Mouse (Mus musculus): ENCODE results near the gene Sorcs2. TPM values are rescaled to one million over a fixed set of nuclear protein-coding genes. Genes with fewer than 3 reads are reported as not detected.

Sorcs2 gene
- polyA plus RNA-seq, 1 experiment from 2014 or later, result 14.8 TPM

DNA sequence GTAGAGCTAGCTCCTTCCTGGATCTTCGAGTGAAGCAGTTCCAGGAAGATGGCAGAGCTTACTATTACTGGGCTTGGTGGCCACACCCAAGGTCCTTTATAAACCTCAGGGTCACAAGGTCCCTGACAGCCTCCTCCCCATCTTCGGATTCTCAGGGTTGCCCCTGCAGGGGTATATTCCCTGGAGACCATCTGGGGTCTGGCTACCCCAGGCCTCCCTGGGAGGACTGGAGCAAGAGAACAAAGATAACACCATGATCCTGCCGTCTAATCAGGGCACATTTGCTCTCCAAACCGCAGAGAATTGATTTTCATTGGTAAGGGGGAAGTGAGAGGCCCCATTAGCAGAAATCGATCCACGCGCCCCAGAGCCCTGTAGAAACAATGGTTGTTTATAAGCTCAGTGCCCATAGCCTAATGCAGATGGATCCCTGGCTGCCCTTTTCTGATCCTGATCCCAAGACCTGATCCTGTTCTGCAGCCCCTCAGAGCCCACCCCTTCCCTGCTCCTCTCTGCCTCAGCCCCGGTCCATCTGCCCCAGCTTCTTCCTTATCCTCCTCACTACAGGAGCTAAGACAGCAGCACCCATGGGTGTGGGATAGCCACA lies 243.0 kb downstream of the Sorcs2 start:
- H3K9ac ChIP-seq, result no peak overlapping the region
- no peaks in the 10 kb centered on the region for H3K36me3 ChIP-seq
- H3K4me2 ChIP-seq, result no peak overlapping the region
- no peaks in the 10 kb centered on the region for H3K27me3 ChIP-seq
- 21% methylated on average over 8 of the region's 8 CpGs for WGBS
- H3K4me3 ChIP-seq, result no peak overlapping the region
- H3K27ac ChIP-seq, result no peak overlapping the region
- H3K9me3 ChIP-seq, result no peaks in the 10 kb centered on the region
- H3K4me1 ChIP-seq, result peaks cover 17% of the 10 kb centered on the region
- ATAC-seq (ENCODE audit: insufficient number of reproducible peaks, insufficient read depth, low FRiP score, low TSS enrichment, low read depth), result no peak

DNA sequence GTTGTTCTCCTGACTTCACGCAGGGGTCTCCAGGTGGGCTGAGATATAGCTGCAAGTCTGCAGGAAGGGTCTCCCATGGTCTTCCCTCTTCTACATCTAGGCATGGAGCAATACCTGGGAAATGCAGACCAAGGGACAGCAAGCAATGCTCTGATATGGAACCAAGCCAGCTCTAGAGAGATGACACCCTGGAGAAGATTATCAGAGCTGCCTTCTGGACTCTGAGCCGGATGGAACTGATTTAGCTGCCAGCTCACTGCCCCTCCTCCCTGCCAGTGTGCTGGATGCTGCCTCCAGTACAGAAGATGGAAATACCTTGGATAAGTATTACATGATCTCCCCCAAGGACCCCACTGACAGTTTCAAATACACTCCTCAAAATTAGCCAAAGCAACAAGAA lies 244.7 kb downstream of the Sorcs2 start:
- Histone ChIP-seq H3K36me3 (no peaks in the 10 kb centered on the region), H3K9me3 (no peaks in the 10 kb centered on the region), H3K27ac (no peak overlapping the region), H3K4me3 (no peak overlapping the region), H3K9ac (no peak overlapping the region), H3K4me1 (peaks cover 20% of the 10 kb centered on the region), H3K4me2 (no peak overlapping the region), H3K27me3 (peaks cover 4% of the 10 kb centered on the region; the same call in 1 of the 2 replicates)
- 66% methylated on average over 2 of the region's 2 CpGs for WGBS
- ATAC-seq (ENCODE audit: insufficient number of reproducible peaks, insufficient read depth, low FRiP score, low TSS enrichment, low read depth), result no peak

DNA sequence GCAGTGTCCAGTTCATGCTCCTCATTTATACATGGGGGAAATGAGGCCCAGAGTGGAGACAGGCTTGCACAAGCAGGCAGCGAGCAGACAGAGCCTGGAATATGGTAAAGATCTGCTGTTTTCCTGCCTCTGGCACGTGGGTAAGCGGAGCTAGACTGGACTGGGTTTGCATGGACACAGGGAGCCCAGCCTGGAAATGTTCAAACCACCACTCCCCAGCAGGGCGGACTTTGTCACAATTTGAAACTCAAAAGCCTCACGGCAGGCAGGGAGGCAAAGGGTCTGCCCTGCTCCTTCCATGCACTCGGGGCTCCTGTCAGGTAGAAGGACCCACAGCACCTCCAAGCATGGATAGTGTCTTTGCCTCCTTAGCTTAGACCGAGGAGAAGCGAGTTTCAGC lies 246.9 kb downstream of the Sorcs2 start:
- peaks cover 19% of the 10 kb centered on the region for H3K4me1 ChIP-seq
- no peak overlapping the region for H3K27ac ChIP-seq
- WGBS, result 72% methylated on average over 8 of the region's 8 CpGs
- H3K9ac ChIP-seq, result no peak overlapping the region
- no peak overlapping the region for H3K4me2 ChIP-seq
- no peak for ATAC-seq (ENCODE audit: insufficient number of reproducible peaks, insufficient read depth, low FRiP score, low TSS enrichment, low read depth)
- no peaks in the 10 kb centered on the region for H3K9me3 ChIP-seq
- peaks cover 4% of the 10 kb centered on the region; the same call in 1 of the 2 replicates for H3K27me3 ChIP-seq
- H3K4me3 ChIP-seq, result no peak overlapping the region
- H3K36me3 ChIP-seq, result no peaks in the 10 kb centered on the region

DNA sequence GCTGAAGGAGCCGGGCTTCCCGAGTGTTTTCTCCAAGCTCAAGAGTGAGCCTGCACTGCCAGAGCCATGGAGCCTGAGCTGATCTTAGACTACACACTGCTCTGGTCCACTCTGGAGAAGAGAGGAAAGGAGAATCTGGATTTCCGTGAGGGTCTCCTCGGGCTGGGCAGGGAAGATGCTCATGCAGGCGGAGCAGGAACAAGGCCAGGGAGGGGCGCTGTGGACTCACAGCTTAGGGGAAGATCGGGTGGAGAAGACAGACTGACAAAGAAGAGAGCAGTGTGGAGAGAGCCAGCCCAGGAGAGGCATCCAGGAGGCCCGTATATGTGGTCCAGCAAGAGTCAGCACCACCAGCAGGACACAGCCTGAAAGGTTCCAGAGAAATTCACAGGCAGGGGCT lies 248.8 kb downstream of the Sorcs2 start:
- Histone ChIP-seq H3K9ac (no peak overlapping the region), H3K9me3 (no peaks in the 10 kb centered on the region), H3K36me3 (no peaks in the 10 kb centered on the region), H3K4me1 (peaks cover 11% of the 10 kb centered on the region; the same call in 1 of the 2 replicates), H3K27ac (no peak overlapping the region), H3K27me3 (peaks cover 4% of the 10 kb centered on the region; the same call in 1 of the 2 replicates), H3K4me2 (no peak overlapping the region), H3K4me3 (no peak overlapping the region)
- 54% methylated on average over 8 of the region's 8 CpGs for WGBS
- ATAC-seq (ENCODE audit: insufficient number of reproducible peaks, insufficient read depth, low FRiP score, low TSS enrichment, low read depth), result no peak

GRCm38 (mm10) chr5:36146589-36146988 lies 251.3 kb downstream of the Sorcs2 start:
- H3K4me3 ChIP-seq, result no peak overlapping the region
- no peaks in the 10 kb centered on the region for H3K9me3 ChIP-seq
- no peak overlapping the region for H3K4me2 ChIP-seq
- no peak for ATAC-seq (ENCODE audit: insufficient number of reproducible peaks, insufficient read depth, low FRiP score, low TSS enrichment, low read depth)
- H3K9ac ChIP-seq, result no peak overlapping the region
- WGBS, result 83% methylated on average over 2 of the region's 2 CpGs
- H3K36me3 ChIP-seq, result no peaks in the 10 kb centered on the region
- peaks cover 12% of the 10 kb centered on the region; the same call in 1 of the 2 replicates for H3K4me1 ChIP-seq
- no peak overlapping the region for H3K27ac ChIP-seq
- peaks cover 4% of the 10 kb centered on the region; the same call in 1 of the 2 replicates for H3K27me3 ChIP-seq

DNA sequence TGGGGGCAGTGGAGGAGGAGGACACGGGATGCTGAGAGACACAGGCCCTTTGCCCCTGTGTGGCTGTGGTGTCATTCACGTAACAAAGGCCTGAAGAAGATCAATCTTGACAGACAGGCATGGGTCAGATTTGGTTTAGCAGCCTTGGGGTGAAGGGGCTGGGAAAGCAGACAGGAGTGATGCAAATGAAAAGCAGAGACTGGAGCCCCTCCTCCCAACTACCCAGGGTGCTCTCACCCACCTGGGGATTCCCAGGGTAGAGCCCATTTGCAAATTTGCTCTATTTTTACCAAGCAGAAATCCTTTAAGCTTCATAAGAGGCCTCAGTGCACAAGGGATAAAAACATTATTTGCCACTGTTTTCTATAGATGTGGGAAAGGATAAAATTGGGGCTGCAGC lies 253.4 kb downstream of the Sorcs2 start:
- H3K4me1 ChIP-seq, result peaks cover 8% of the 10 kb centered on the region; the same call in 1 of the 2 replicates
- H3K9me3 ChIP-seq, result no peaks in the 10 kb centered on the region
- no peak overlapping the region for H3K4me2 ChIP-seq
- H3K27me3 ChIP-seq, result peaks cover 4% of the 10 kb centered on the region; the same call in 1 of the 2 replicates
- 43% methylated on average over 2 of the region's 2 CpGs for WGBS
- H3K36me3 ChIP-seq, result no peaks in the 10 kb centered on the region
- no peak overlapping the region for H3K27ac ChIP-seq
- no peak overlapping the region for H3K9ac ChIP-seq
- ATAC-seq (ENCODE audit: insufficient number of reproducible peaks, insufficient read depth, low FRiP score, low TSS enrichment, low read depth), result no peak
- H3K4me3 ChIP-seq, result no peak overlapping the region

DNA sequence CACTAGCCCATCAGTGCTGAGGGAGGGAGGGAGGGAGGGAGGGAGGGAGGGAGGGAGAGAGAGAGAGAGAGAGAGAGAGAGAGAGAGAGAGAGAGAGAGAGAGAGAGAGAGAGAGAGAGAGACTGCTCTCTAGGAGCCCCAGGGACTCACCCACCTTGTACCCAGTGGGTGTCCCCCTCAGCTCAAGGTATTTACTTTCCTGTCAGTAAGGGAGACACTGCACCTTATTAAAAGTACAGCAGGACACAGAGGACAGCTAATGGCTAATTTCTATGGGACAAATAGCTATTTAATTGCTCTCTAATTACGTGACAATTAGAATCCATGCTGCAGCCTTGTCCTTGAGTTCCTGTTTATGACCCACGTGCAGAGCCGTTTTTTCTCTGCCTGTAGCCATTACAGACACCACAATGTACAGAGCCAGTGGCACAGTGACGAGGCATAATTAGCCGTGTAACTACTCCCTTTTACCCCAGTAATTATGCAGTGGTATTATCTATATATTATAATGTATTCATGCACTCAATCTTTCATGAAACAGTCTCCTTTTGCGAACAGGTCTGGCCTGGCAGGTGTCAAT lies 256.2 kb downstream of the Sorcs2 start:
- ATAC-seq (ENCODE audit: insufficient number of reproducible peaks, insufficient read depth, low FRiP score, low TSS enrichment, low read depth), result no peak
- no peaks in the 10 kb centered on the region for H3K36me3 ChIP-seq
- whole genome bisulfite sequencing, result 67% methylated on average over 6 of the region's 6 CpGs
- H3K27me3 ChIP-seq, result no peaks in the 10 kb centered on the region
- H3K27ac ChIP-seq, result no peak overlapping the region
- H3K9me3 ChIP-seq, result no peaks in the 10 kb centered on the region
- no peak overlapping the region for H3K4me3 ChIP-seq
- no peak overlapping the region for H3K9ac ChIP-seq
- no peak overlapping the region for H3K4me2 ChIP-seq
- peaks cover 8% of the 10 kb centered on the region; the same call in 1 of the 2 replicates for H3K4me1 ChIP-seq

- no peak overlapping the region for H3K27ac ChIP-seq
- H3K4me3 ChIP-seq, result no peak overlapping the region
- H3K4me1 ChIP-seq, result peaks cover 8% of the 10 kb centered on the region; the same call in 1 of the 2 replicates
- H3K36me3 ChIP-seq, result no peaks in the 10 kb centered on the region
- no peaks in the 10 kb centered on the region for H3K27me3 ChIP-seq
- no peak overlapping the region for H3K4me2 ChIP-seq
- no peak overlapping the region for H3K9ac ChIP-seq
- WGBS, result 91% methylated on average over 4 of the region's 4 CpGs
- H3K9me3 ChIP-seq, result no peaks in the 10 kb centered on the region
- ATAC-seq (ENCODE audit: insufficient number of reproducible peaks, insufficient read depth, low FRiP score, low TSS enrichment, low read depth), result no peak
Observed at GRCm38 (mm10) chr5:36141112-36141511, 256.8 kb downstream of the Sorcs2 start.

GRCm38 (mm10) chr5:36139766-36140165 lies 258.2 kb downstream of the Sorcs2 start:
- no peak overlapping the region for H3K4me2 ChIP-seq
- no peak overlapping the region for H3K27ac ChIP-seq
- WGBS, result 55% methylated on average over 6 of the region's 6 CpGs
- peaks cover 7% of the 10 kb centered on the region; the same call in 1 of the 2 replicates for H3K4me1 ChIP-seq
- no peaks in the 10 kb centered on the region for H3K9me3 ChIP-seq
- no peaks in the 10 kb centered on the region for H3K36me3 ChIP-seq
- no peaks in the 10 kb centered on the region for H3K27me3 ChIP-seq
- H3K9ac ChIP-seq, result no peak overlapping the region
- H3K4me3 ChIP-seq, result no peak overlapping the region
- ATAC-seq (ENCODE audit: insufficient number of reproducible peaks, insufficient read depth, low FRiP score, low TSS enrichment, low read depth), result no peak

DNA sequence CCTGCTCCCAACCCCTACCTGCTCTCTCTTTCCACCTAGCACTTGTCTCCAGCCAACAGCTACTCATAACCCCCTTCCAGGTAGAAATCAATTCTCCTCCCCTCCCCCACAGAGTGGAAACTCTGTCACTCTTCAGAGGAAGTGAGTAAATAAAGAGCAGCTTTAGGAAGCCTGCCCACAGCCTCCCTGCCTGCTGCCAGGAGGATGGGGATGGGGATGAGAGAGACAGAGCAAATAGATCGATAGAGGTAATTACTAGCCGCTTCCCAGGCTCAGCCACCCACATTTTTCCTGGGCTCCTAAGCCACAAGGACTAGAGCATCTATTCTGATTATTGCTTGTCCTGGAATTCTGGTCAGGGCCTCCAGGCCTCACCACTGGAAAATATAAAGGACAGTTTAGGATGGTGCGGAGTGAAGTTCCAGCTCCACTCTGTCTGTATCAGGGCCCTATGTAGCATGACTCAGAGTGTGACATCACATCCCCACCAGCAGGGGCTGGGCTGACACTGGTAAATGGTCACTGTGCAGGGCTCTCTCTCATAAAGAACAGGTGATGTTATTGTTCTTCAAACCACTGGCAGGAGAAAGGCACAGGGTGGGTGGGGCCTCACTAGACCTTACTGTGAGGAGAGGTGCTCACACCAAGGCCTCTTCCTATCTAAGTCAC lies 261.9 kb downstream of the Sorcs2 start:
- WGBS, result 78% methylated on average over 3 of the region's 3 CpGs
- no peak overlapping the region for H3K4me2 ChIP-seq
- no peak for ATAC-seq (ENCODE audit: insufficient number of reproducible peaks, insufficient read depth, low FRiP score, low TSS enrichment, low read depth)

DNA sequence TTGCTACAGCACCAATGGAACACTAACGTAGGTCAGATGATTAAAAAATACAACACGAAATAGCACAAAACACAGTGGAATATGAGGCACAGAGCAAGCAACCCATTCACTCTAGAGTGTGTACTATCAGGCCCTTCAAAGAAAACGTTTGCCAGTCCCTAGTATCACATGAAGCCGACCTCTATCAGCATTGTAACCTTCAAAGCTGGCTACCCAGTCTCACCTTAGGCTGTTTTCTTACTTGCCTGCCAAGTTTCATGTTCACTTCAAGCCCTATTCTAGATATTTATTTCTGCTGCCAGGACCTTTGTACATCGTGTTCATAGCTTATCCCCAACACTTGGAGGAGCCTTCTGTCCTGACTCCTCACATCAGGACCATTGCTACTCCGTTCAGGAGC lies 263.6 kb downstream of the Sorcs2 start:
- no peak overlapping the region for H3K9ac ChIP-seq
- H3K4me1 ChIP-seq, result peaks cover 14% of the 10 kb centered on the region; the same call in 1 of the 2 replicates
- H3K4me3 ChIP-seq, result no peak overlapping the region
- H3K27me3 ChIP-seq, result no peaks in the 10 kb centered on the region
- H3K9me3 ChIP-seq, result no peaks in the 10 kb centered on the region
- 78% methylated on average over 6 of the region's 6 CpGs for WGBS
- no peak overlapping the region for H3K4me2 ChIP-seq
- H3K36me3 ChIP-seq, result no peaks in the 10 kb centered on the region
- ATAC-seq (ENCODE audit: insufficient number of reproducible peaks, insufficient read depth, low FRiP score, low TSS enrichment, low read depth), result no peak
- H3K27ac ChIP-seq, result no peak overlapping the region

More for the DNA sequence above, 261.9 kb downstream of the Sorcs2 start:
- no peaks in the 10 kb centered on the region for H3K36me3 ChIP-seq
- H3K27me3 ChIP-seq, result no peaks in the 10 kb centered on the region
- H3K9ac ChIP-seq, result no peak overlapping the region
- no peaks in the 10 kb centered on the region for H3K4me1 ChIP-seq
- H3K4me3 ChIP-seq, result no peak overlapping the region
- no peaks in the 10 kb centered on the region for H3K9me3 ChIP-seq
- no peak overlapping the region for H3K27ac ChIP-seq

DNA sequence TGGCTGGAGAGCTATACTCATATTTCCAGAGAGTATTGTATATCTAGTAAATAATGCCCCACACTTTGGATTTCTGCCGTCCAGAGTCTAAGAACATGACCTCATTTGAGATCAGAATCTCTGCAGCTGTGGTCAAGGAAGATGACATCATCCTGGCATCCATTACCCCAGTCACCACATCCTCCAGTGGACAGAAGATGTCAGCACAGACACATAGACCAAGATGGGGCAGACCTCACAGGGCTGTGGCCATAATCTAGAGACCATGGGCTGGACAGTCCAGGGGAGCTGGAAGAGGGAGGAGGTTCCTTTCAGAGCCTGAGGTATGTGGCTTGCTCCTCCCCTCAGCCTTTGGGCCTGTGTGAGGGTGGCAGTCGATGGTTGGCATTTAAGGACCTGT lies 264.0 kb downstream of the Sorcs2 start:
- no peaks in the 10 kb centered on the region; the same call in 1 of the 2 replicates for H3K27me3 ChIP-seq
- no peak overlapping the region for H3K9ac ChIP-seq
- H3K4me3 ChIP-seq, result no peak overlapping the region
- no peaks in the 10 kb centered on the region for H3K9me3 ChIP-seq
- ATAC-seq (ENCODE audit: insufficient number of reproducible peaks, insufficient read depth, low FRiP score, low TSS enrichment, low read depth), result no peak
- WGBS, result 73% methylated on average over 2 of the region's 2 CpGs
- no peak overlapping the region for H3K4me2 ChIP-seq
- H3K4me1 ChIP-seq, result peaks cover 17% of the 10 kb centered on the region
- H3K27ac ChIP-seq, result no peak overlapping the region
- H3K36me3 ChIP-seq, result no peaks in the 10 kb centered on the region

Measured in embryonic facial prominence, embryonic 13.5 days (tissue).